Mouse (Mus musculus): ENCODE results near the gene Pip4k2b. TPM values are rescaled to one million over a fixed set of nuclear protein-coding genes. Genes with fewer than 3 reads are reported as not detected.

The Pip4k2b gene
- polyA plus RNA-seq, 1 experiment = 28.3 TPM

GRCm38 (mm10) chr11:97769704-97770103, 25.2 kb upstream of the Pip4k2b start:
- TF ChIP-seq MAX (IDR thresholded peaks at IDR 0.05) = no peak
- TF ChIP-seq MYOG (IDR thresholded peaks at IDR 0.05; ENCODE audit: control insufficient read depth, extremely low read depth, insufficient read length) = no peak
- TF ChIP-seq USF1 (IDR thresholded peaks at IDR 0.05; ENCODE audit: low read depth) = no peak
- no peak for TF ChIP-seq FOSL1 (IDR thresholded peaks at IDR 0.05; ENCODE audit: insufficient read depth, low read length, poor library complexity, severe bottlenecking)
- no peak for TF ChIP-seq MYOD1 (IDR thresholded peaks at IDR 0.05; ENCODE audit: control insufficient read depth, insufficient read length, low read depth)
- no peak for TF ChIP-seq CEBPB (IDR thresholded peaks at IDR 0.05; ENCODE audit: low read depth)
- TF ChIP-seq CTCF (IDR thresholded peaks at IDR 0.05; ENCODE audit: control insufficient read depth, insufficient read depth, insufficient read length) = no peak
- H3K36me3 ChIP-seq (ENCODE audit: control insufficient read depth, insufficient read depth) = no peaks in the 10 kb centered on the region
- H3K79me2 ChIP-seq (ENCODE audit: control insufficient read depth, insufficient read depth) = peaks cover 17% of the 10 kb centered on the region
- no peaks in the 10 kb centered on the region for H3K27me3 ChIP-seq (ENCODE audit: control insufficient read depth, insufficient read depth, insufficient read length)
- no peak overlapping the region for H3K4me3 ChIP-seq (ENCODE audit: insufficient read depth, poor library complexity, severe bottlenecking)
- no peak overlapping the region for H3ac ChIP-seq (ENCODE audit: control insufficient read depth, insufficient read length, low read depth)
- peaks cover 16% of the 10 kb centered on the region for H3K79me3 ChIP-seq (ENCODE audit: low read depth)

DNA sequence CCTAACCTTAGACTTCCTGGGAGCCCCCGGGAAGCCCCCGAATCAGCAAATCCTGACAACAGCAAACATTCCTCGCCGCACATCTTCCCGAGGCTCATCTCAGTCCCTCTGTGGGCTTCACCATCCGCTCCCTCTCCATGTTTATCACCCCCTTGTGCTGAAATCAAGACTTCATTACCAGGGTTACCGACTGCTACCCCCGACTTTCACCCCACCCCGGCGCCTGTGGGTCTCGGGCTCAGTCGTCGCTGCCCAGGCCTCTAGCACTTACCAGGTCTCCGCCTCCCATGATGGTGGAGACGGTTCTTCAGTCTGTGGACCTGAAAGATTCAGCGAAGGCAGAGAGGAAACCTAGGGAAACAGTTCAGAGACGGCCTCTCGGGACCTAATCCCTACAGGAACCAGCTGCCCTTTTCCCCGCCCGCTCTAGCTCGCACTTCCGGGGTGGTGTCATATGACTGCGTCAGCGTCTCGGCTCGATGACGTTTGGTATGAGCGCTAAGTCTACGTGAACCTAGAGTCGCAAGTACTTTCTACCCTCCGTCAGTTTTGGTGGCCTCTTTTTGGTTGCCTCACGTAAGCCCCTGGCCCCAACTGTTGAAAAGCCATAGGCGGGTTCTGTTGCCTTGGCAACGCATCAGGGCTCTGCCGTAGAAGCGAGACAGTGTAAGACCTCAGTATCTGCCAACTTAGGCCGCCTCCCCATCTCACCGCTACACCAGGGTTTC, 21.8 kb upstream of the Pip4k2b start, which contains the start of gene Cwc25:
TSS of gene Cwc25 (minus strand) at position 403 of the 728 bp plus-strand sequence.
- peaks cover 41% of the 10 kb centered on the region for H3K79me2 ChIP-seq (ENCODE audit: control insufficient read depth, insufficient read depth)
- H3K36me3 ChIP-seq (ENCODE audit: control insufficient read depth, insufficient read depth) = peaks cover 22% of the 10 kb centered on the region
- no peaks in the 10 kb centered on the region for H3K27me3 ChIP-seq (ENCODE audit: control insufficient read depth, insufficient read depth, insufficient read length)
- H3ac ChIP-seq (ENCODE audit: control insufficient read depth, insufficient read length, low read depth) = peak within 1 kb of the TSS; percentile 86
- H3K4me3 ChIP-seq (ENCODE audit: insufficient read depth, poor library complexity, severe bottlenecking) = peak within 1 kb of the TSS; percentile 98
- H3K79me3 ChIP-seq (ENCODE audit: low read depth) = peaks cover 25% of the 10 kb centered on the region
- no peak for TF ChIP-seq MAX (IDR thresholded peaks at IDR 0.05)
- peak; percentile 82 for TF ChIP-seq USF1 (IDR thresholded peaks at IDR 0.05; ENCODE audit: low read depth)
- no peak for TF ChIP-seq CEBPB (IDR thresholded peaks at IDR 0.05; ENCODE audit: low read depth)
- TF ChIP-seq CTCF (IDR thresholded peaks at IDR 0.05; ENCODE audit: control insufficient read depth, insufficient read depth, insufficient read length) = no peak
- no peak for TF ChIP-seq MYOG (IDR thresholded peaks at IDR 0.05; ENCODE audit: control insufficient read depth, extremely low read depth, insufficient read length)
- TF ChIP-seq MYOD1 (IDR thresholded peaks at IDR 0.05; ENCODE audit: control insufficient read depth, insufficient read length, low read depth) = no peak
- no peak for TF ChIP-seq FOSL1 (IDR thresholded peaks at IDR 0.05; ENCODE audit: insufficient read depth, low read length, poor library complexity, severe bottlenecking)

GRCm38 (mm10) chr11:97761638-97762037, 17.1 kb upstream of the Pip4k2b start:
- Histone ChIP-seq H3ac (ENCODE audit: control insufficient read depth, insufficient read length, low read depth) (no peak overlapping the region), H3K79me2 (ENCODE audit: control insufficient read depth, insufficient read depth) (peaks cover 50% of the 10 kb centered on the region), H3K79me3 (ENCODE audit: low read depth) (peaks cover 25% of the 10 kb centered on the region), H3K27me3 (ENCODE audit: control insufficient read depth, insufficient read depth, insufficient read length) (no peaks in the 10 kb centered on the region), H3K4me3 (ENCODE audit: insufficient read depth, poor library complexity, severe bottlenecking) (no peak overlapping the region), H3K36me3 (ENCODE audit: control insufficient read depth, insufficient read depth) (peaks cover 63% of the 10 kb centered on the region)
- TF ChIP-seq USF1 (IDR thresholded peaks at IDR 0.05; ENCODE audit: low read depth) (no peak), MYOG (IDR thresholded peaks at IDR 0.05; ENCODE audit: control insufficient read depth, extremely low read depth, insufficient read length) (no peak), CEBPB (IDR thresholded peaks at IDR 0.05; ENCODE audit: low read depth) (no peak), MYOD1 (IDR thresholded peaks at IDR 0.05; ENCODE audit: control insufficient read depth, insufficient read length, low read depth) (no peak), CTCF (IDR thresholded peaks at IDR 0.05; ENCODE audit: control insufficient read depth, insufficient read depth, insufficient read length) (no peak), FOSL1 (IDR thresholded peaks at IDR 0.05; ENCODE audit: insufficient read depth, low read length, poor library complexity, severe bottlenecking) (no peak), MAX (IDR thresholded peaks at IDR 0.05) (no peak)

- TF ChIP-seq MAX (IDR thresholded peaks at IDR 0.05) (no peak), FOSL1 (IDR thresholded peaks at IDR 0.05; ENCODE audit: insufficient read depth, low read length, poor library complexity, severe bottlenecking) (no peak)
- peaks cover 86% of the 10 kb centered on the region for H3K36me3 ChIP-seq (ENCODE audit: control insufficient read depth, insufficient read depth)
- H3K79me3 ChIP-seq (ENCODE audit: low read depth) = peaks cover 2% of the 10 kb centered on the region
- H3K27me3 ChIP-seq (ENCODE audit: control insufficient read depth, insufficient read depth, insufficient read length) = no peaks in the 10 kb centered on the region
- no peak overlapping the region for H3ac ChIP-seq (ENCODE audit: control insufficient read depth, insufficient read length, low read depth)
- peaks cover 26% of the 10 kb centered on the region for H3K79me2 ChIP-seq (ENCODE audit: control insufficient read depth, insufficient read depth)
- no peak overlapping the region for H3K4me3 ChIP-seq (ENCODE audit: insufficient read depth, poor library complexity, severe bottlenecking)
These were observed 14.4 kb upstream of the Pip4k2b start for GRCm38 (mm10) chr11:97758942-97759341.

GRCm38 (mm10) chr11:97758125-97758524, 13.6 kb upstream of the Pip4k2b start:
- Histone ChIP-seq H3K27me3 (ENCODE audit: control insufficient read depth, insufficient read depth, insufficient read length) (no peaks in the 10 kb centered on the region), H3ac (ENCODE audit: control insufficient read depth, insufficient read length, low read depth) (no peak overlapping the region), H3K4me3 (ENCODE audit: insufficient read depth, poor library complexity, severe bottlenecking) (no peak overlapping the region), H3K79me3 (ENCODE audit: low read depth) (no peaks in the 10 kb centered on the region), H3K36me3 (ENCODE audit: control insufficient read depth, insufficient read depth) (peaks cover 89% of the 10 kb centered on the region), H3K79me2 (ENCODE audit: control insufficient read depth, insufficient read depth) (peaks cover 17% of the 10 kb centered on the region)
- TF ChIP-seq CEBPB (IDR thresholded peaks at IDR 0.05; ENCODE audit: low read depth) (no peak), MYOD1 (IDR thresholded peaks at IDR 0.05; ENCODE audit: control insufficient read depth, insufficient read length, low read depth) (no peak)

DNA sequence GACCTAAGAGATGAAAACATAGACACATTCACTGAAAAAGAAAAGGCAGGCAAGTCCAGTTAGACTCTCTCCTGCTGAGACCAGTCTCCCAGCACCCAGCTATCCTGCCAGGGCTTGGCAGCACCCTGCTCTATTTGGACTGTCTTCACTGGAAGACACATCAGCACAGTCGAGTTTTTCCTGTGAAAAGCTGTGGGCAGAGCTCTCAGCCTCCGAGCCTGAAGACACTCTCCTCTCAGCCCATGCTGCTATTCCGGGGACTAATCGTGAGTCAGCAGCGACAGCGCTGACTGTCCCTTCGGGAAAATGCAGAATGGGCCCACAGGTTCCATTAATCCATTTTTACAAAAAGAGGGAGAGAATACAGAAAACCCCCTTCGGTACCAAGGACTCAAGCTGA, 8.8 kb upstream of the Pip4k2b start:
- H3ac ChIP-seq (ENCODE audit: control insufficient read depth, insufficient read length, low read depth) = no peak overlapping the region
- peaks cover 91% of the 10 kb centered on the region for H3K36me3 ChIP-seq (ENCODE audit: control insufficient read depth, insufficient read depth)
- no peaks in the 10 kb centered on the region for H3K79me3 ChIP-seq (ENCODE audit: low read depth)
- no peak overlapping the region for H3K4me3 ChIP-seq (ENCODE audit: insufficient read depth, poor library complexity, severe bottlenecking)
- no peaks in the 10 kb centered on the region for H3K27me3 ChIP-seq (ENCODE audit: control insufficient read depth, insufficient read depth, insufficient read length)
- no peaks in the 10 kb centered on the region for H3K79me2 ChIP-seq (ENCODE audit: control insufficient read depth, insufficient read depth)
- TF ChIP-seq CEBPB (IDR thresholded peaks at IDR 0.05; ENCODE audit: low read depth) = no peak
- no peak for TF ChIP-seq CTCF (IDR thresholded peaks at IDR 0.05; ENCODE audit: control insufficient read depth, insufficient read depth, insufficient read length)
- TF ChIP-seq MYOD1 (IDR thresholded peaks at IDR 0.05; ENCODE audit: control insufficient read depth, insufficient read length, low read depth) = no peak

Measured in C2C12 (cell line).